Mouse (Mus musculus) myocyte (in vitro differentiated cells): ENCODE data around the gene Sval2. TPM values are rescaled to one million over a fixed set of nuclear protein-coding genes. Genes with fewer than 3 reads are reported as not detected.

Experiments used
- H3K27me3 ChIP-seq: one replicate; pipeline ENCODE4 v1.6.1; 2011; ENCODE audit not compliant: control insufficient read depth, insufficient read depth, insufficient read length
- H3K36me3 ChIP-seq: one replicate; pipeline ENCODE4 v1.6.1; 2011; ENCODE audit not compliant: control insufficient read depth, insufficient read depth
- H3K4me2 ChIP-seq: one replicate; pipeline ENCODE4 v1.6.1; 2011; ENCODE audit warnings: low read depth, control low read depth
- H3K4me3 ChIP-seq: one replicate; pipeline ENCODE4 v1.5.1; 2011; ENCODE audit warnings: mild to moderate bottlenecking, control low read depth, moderate library complexity
- H3K79me2 ChIP-seq: one replicate; pipeline ENCODE4 v1.6.1; 2011; ENCODE audit not compliant: control insufficient read depth, insufficient read depth
- H3ac ChIP-seq: one replicate; pipeline ENCODE4 v1.6.1; 2011; ENCODE audit not compliant: control insufficient read depth, insufficient read length
- CEBPB ChIP-seq: IDR thresholded peaks from 2 replicates; pipeline ENCODE4 v1.6.1; 2011; ENCODE audit warnings: mild to moderate bottlenecking, moderate library complexity; ENCODE audit not compliant: poor library complexity, insufficient read depth, severe bottlenecking
- E2F4 ChIP-seq: IDR thresholded peaks from one replicate; pipeline ENCODE4 v1.6.1; 2011; ENCODE audit warnings: mild to moderate bottlenecking, control low read depth, moderate library complexity; ENCODE audit not compliant: insufficient read depth
- MAX ChIP-seq: IDR thresholded peaks from one replicate; pipeline ENCODE4 v1.6.1; 2011; ENCODE audit warnings: low read depth, mild to moderate bottlenecking, control low read depth
- MYOD1 ChIP-seq, 3 experiments: IDR thresholded peaks; one replicate each; pipeline ENCODE4 v1.6.1; 2011; ENCODE audit warnings: control low read depth in 2 of 3, low read depth in 2 of 3, mild to moderate bottlenecking in 2 of 3, moderate library complexity in 1 of 3; ENCODE audit not compliant: insufficient read length in 2 of 3, control insufficient read depth in 1 of 3
- MYOG ChIP-seq, 3 experiments: IDR thresholded peaks; one replicate each; pipeline ENCODE4 v1.6.1; 2011; ENCODE audit warnings: control low read depth in 2 of 3, low read depth in 2 of 3, mild to moderate bottlenecking in 2 of 3; ENCODE audit not compliant: insufficient read length in 2 of 3, control insufficient read depth in 1 of 3, insufficient read depth in 1 of 3
- POLR2A ChIP-seq: IDR thresholded peaks from one replicate; pipeline ENCODE4 v1.6.1; 2011; ENCODE audit warnings: low read depth, mild to moderate bottlenecking, control low read depth, moderate library complexity; ENCODE audit not compliant: insufficient read length
- POLR2AphosphoS2 ChIP-seq: IDR thresholded peaks from one replicate; pipeline ENCODE4 v1.6.1; 2011; ENCODE audit warnings: low read depth, control low read depth; ENCODE audit not compliant: insufficient read length
- REST ChIP-seq: IDR thresholded peaks from one replicate; pipeline ENCODE4 v1.6.1; 2011; ENCODE audit warnings: mild to moderate bottlenecking, control low read depth, moderate library complexity; ENCODE audit not compliant: insufficient read depth, insufficient read length
- SRF ChIP-seq: IDR thresholded peaks from one replicate; pipeline ENCODE4 v1.6.1; 2011; ENCODE audit warnings: low read depth; ENCODE audit not compliant: control insufficient read depth, insufficient read length
- TCF12 ChIP-seq: IDR thresholded peaks from one replicate; pipeline ENCODE4 v1.6.1; 2011; ENCODE audit warnings: mild to moderate bottlenecking, control low read depth; ENCODE audit not compliant: poor library complexity, insufficient read depth, severe bottlenecking
- TCF3 ChIP-seq: IDR thresholded peaks from one replicate; pipeline ENCODE4 v1.6.1; 2011; ENCODE audit warnings: low read depth, control low read depth; ENCODE audit not compliant: insufficient read length
- USF1 ChIP-seq: IDR thresholded peaks from one replicate; pipeline ENCODE4 v1.6.1; 2011; ENCODE audit warnings: low read depth, mild to moderate bottlenecking, control low read depth, moderate library complexity
- polyA plus RNA-seq: library from polyadenylated mRNA; unstranded; fragments of >200 nt; fragmentation: generic; extraction: Trizol; gene quantifications from one replicate; pipeline ENCODE4 v1.2.1, GENCODE M21; 2012; ENCODE audit warnings: missing spikeins

Sval2 gene
- polyA plus RNA-seq, result not detected

- no peak within 1 kb of the TSS for H3ac ChIP-seq
- no peaks in the 10 kb centered on the region for H3K79me2 ChIP-seq
- no peak for TF ChIP-seq TCF12
- no peak for TF ChIP-seq USF1
- no peak for TF ChIP-seq TCF3
- TF ChIP-seq REST, result no peak
- TF ChIP-seq MYOG (IDR thresholded peaks at IDR 0.05; ENCODE audit: control insufficient read depth in 1 of 3, insufficient read depth in 1 of 3, insufficient read length in 2 of 3, low read depth in 2 of 3), result no peak
- no peak for TF ChIP-seq POLR2AphosphoS2
- TF ChIP-seq POLR2A, result no peak
- no peaks in the 10 kb centered on the region for H3K27me3 ChIP-seq
- H3K36me3 ChIP-seq, result no peaks in the 10 kb centered on the region
- no peak within 1 kb of the TSS for H3K4me3 ChIP-seq
- no peak within 1 kb of the TSS for H3K4me2 ChIP-seq
These were observed at the start of gene Sval2 for GRCm38 (mm10) chr6:41852689-41853088. Gene Sval2, plus strand, starts transcription at chr6:41852989.

DNA sequence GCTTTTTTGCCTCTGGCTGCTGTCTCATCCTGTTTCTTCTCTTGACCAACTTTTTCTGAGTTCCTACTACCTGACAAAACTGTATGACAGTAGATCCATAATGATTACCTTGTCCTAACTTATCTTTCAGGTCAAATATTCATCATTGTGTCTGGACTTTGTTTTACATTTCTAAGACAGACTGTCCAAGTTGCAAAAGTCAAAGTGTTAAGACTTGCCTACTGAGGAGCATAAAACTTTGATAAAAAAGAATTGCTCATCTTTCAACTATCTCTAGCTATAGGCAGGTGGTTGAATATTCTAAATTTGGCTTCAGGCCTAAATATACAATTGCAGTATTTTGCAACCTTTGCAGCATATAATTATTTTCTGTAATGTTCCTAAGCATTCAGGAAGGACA lies 28.7 kb upstream of the Sval2 start:
- Histone ChIP-seq H3K36me3 (no peaks in the 10 kb centered on the region), H3K79me2 (no peaks in the 10 kb centered on the region), H3K4me2 (no peak overlapping the region), H3K27me3 (no peaks in the 10 kb centered on the region), H3K4me3 (no peak overlapping the region), H3ac (no peak overlapping the region)
- TF ChIP-seq MYOD1 (IDR thresholded peaks at IDR 0.05; ENCODE audit: control insufficient read depth in 1 of 3, insufficient read length in 2 of 3, low read depth in 2 of 3), result no peak

GRCm38 (mm10) chr6:41829516-41829915 lies 23.3 kb upstream of the Sval2 start:
- H3K36me3 ChIP-seq, result no peaks in the 10 kb centered on the region
- H3ac ChIP-seq, result no peak overlapping the region
- no peak overlapping the region for H3K4me2 ChIP-seq
- no peaks in the 10 kb centered on the region for H3K79me2 ChIP-seq
- TF ChIP-seq SRF, result no peak
- TF ChIP-seq REST, result no peak
- no peak for TF ChIP-seq CEBPB
- no peak for TF ChIP-seq TCF3
- no peak for TF ChIP-seq USF1
- no peak for TF ChIP-seq MYOD1 (IDR thresholded peaks at IDR 0.05; ENCODE audit: control insufficient read depth in 1 of 3, insufficient read length in 2 of 3, low read depth in 2 of 3)
- H3K27me3 ChIP-seq, result no peaks in the 10 kb centered on the region
- no peak overlapping the region for H3K4me3 ChIP-seq

- H3K4me3 ChIP-seq, result no peak within 1 kb of the TSS
These were observed 5.6 kb upstream of the Sval2 start, which contains the start of gene Pip for GRCm38 (mm10) chr6:41847235-41847634. Gene Pip, plus strand, starts transcription at chr6:41847535.

DNA sequence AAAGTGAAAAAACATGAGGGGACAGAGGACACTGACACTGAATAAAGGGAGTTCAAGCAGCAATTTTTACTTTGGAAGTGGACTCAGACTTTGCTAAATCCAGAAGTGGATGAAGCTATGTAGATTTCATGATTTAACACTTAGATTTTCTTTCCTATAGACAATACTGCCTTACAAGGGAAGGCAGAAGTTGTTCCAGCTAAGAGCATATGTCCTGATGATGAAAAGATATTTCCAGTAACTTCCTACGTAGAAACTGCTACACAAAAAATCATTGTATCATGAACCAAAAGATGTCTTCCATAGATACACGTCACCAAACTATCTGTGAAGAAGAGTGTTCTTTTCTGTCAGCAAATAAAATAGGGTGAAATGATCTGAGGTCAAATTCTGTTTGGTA lies 11.2 kb downstream of the Sval2 start:
- no peak overlapping the region for H3K4me2 ChIP-seq
- no peaks in the 10 kb centered on the region for H3K36me3 ChIP-seq
- H3ac ChIP-seq, result no peak overlapping the region
- H3K27me3 ChIP-seq, result no peaks in the 10 kb centered on the region
- no peak overlapping the region for H3K4me3 ChIP-seq
- TF ChIP-seq E2F4 (no peak), POLR2AphosphoS2 (no peak), MAX (no peak), TCF12 (no peak), MYOD1 (IDR thresholded peaks at IDR 0.05; ENCODE audit: control insufficient read depth in 1 of 3, insufficient read length in 2 of 3, low read depth in 2 of 3) (no peak), TCF3 (no peak), USF1 (no peak), CEBPB (no peak), REST (no peak), POLR2A (no peak), SRF (no peak), MYOG (IDR thresholded peaks at IDR 0.05; ENCODE audit: control insufficient read depth in 1 of 3, insufficient read depth in 1 of 3, insufficient read length in 2 of 3, low read depth in 2 of 3) (no peak)
- H3K79me2 ChIP-seq, result no peaks in the 10 kb centered on the region

More at GRCm38 (mm10) chr6:41847235-41847634, 5.6 kb upstream of the Sval2 start, which contains the start of gene Pip:
- Histone ChIP-seq H3K36me3 (no peaks in the 10 kb centered on the region), H3ac (no peak within 1 kb of the TSS), H3K79me2 (no peaks in the 10 kb centered on the region), H3K27me3 (no peaks in the 10 kb centered on the region), H3K4me2 (no peak within 1 kb of the TSS)
- TF ChIP-seq SRF (no peak), MYOD1 (IDR thresholded peaks at IDR 0.05; ENCODE audit: control insufficient read depth in 1 of 3, insufficient read length in 2 of 3, low read depth in 2 of 3) (no peak), POLR2AphosphoS2 (no peak), REST (no peak), CEBPB (no peak), E2F4 (no peak), USF1 (no peak), MYOG (IDR thresholded peaks at IDR 0.05; ENCODE audit: control insufficient read depth in 1 of 3, insufficient read depth in 1 of 3, insufficient read length in 2 of 3, low read depth in 2 of 3) (no peak), MAX (no peak), TCF12 (no peak), POLR2A (no peak), TCF3 (no peak)
